Mouse (Mus musculus) hematopoietic stem cell, adult 5-6 weeks (primary cell): Measurements from ENCODE around the gene Abca15. TPM values are rescaled to one million over a fixed set of nuclear protein-coding genes. Genes with fewer than 3 reads are reported as not detected.
"Not testable (repeated sequence)": the region's sequence is repeated elsewhere in the genome, so short reads cannot be mapped to it uniquely, and the experiment has no call there.

ENCODE experiments used
- ATAC-seq, 2 experiments: fragments of 125-278 bp in 1 of 2; replicated peaks in 1 of 2; 2 replicates each; pipeline ENCODE4 v1.8.0; 2016 to 2017; ENCODE audit warnings: inconsistent platforms in 2 of 2, mild to moderate bottlenecking in 2 of 2, moderate number of reproducible peaks in 2 of 2, low read depth in 1 of 2, moderate TSS enrichment in 1 of 2; ENCODE audit not compliant: low FRiP score in 2 of 2, poor library complexity in 2 of 2, severe bottlenecking in 2 of 2, insufficient read depth in 1 of 2, low TSS enrichment in 1 of 2
- total RNA-seq: library from RNA; stranded (forward); fragments of 172-1452, 232-1000 nt; gene quantifications from 2 replicates; pipeline ENCODE4 v1.2.3, GENCODE M21; 2017

Gene Abca15
- total RNA-seq: not detected in 2 replicates

DNA sequence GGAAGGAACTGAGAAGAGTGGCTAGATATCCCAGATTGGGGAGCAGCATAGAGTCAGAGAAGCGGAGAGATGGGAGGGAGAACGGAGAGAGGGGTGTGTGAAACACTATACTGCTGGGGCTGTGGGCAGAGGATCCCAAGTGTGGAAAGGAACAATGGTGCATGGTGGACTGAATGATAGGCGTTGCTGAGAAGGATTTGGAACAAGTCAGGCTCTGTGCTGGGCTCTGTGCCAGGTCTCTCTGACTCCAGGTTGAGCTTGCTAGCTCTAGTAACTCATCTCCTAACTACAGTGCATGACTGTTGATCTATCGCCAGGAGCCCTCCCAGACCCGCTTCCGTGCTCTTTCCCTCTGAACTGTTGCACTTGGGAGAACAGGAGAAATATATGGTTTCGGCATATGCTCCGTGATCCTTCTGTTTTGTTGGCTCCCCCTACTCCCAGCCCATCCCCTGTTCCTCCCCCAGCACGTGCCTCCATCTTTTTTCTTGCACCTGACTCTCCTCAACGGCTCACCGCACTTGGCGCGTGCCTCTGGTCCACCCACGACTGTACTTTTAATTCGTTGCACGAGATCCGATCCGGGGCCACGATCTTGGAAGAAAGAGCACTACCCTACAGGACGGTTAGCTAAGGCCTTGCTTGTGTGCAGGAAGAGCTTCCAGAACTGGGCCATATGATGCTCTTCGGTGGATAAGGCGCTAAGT is at the start of gene Abca15:
TSS of gene Abca15 (plus strand) at position 584 of the 707 bp plus-strand sequence.
- ATAC-seq: no peak

DNA sequence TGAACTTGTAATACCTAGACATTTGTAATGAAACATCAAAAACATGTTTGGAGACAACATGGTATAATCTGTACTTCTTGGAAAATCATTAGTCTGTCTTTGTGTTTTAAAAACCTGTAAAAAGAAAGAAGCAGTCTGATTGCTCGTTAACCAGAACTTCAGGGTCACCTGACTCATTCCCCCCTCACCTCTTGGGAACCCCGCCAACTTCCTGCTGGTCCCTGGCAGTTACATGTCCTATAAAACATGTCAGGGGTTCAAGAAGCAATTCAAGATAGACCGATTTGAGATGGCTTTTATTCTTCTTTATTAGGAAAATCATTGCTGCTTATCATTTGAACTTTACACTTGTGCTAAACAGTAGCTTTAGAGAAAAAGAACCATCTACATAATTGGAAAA is 43.2 kb upstream of the Abca15 start:
- ATAC-seq: no peak

DNA sequence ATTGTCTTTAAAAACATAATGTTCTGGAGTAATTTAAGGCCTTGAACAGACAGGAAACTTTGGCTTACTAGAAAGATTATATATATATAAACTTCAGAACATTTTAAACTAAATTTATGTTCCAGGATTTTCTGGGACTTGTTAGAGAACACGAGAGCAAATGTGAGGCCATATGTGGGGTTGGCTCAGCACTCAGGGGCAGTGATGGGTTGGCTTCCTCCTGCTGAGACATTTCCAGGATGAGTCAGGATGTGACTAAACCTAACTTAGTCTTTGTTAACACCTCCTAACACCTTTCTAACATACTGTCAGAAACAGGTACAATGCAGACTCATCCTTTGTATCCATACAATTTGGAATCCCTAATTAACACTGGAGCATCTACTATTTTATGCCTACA is 12.4 kb upstream of the Abca15 start:
- ATAC-seq: no peak

DNA sequence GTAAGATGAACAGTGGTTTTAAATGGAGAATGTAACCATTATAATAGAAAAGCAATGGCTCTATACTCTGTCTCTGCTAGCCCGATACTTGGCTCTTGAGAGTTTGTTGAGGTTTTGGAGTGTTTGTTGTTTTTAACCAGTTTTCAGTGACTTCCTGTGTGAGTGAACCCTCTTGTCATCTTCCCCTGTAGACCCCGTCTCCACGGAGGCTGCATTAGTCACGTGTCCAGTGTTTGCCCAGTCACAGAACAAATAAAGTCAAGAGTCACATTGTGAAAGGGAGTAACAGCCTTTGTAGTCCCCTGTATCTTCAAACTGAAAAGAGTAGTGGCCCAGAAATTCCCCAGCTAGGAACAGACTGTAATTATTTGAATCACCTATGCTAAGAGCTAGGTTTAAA is 5.5 kb upstream of the Abca15 start:
- no peak for ATAC-seq

DNA sequence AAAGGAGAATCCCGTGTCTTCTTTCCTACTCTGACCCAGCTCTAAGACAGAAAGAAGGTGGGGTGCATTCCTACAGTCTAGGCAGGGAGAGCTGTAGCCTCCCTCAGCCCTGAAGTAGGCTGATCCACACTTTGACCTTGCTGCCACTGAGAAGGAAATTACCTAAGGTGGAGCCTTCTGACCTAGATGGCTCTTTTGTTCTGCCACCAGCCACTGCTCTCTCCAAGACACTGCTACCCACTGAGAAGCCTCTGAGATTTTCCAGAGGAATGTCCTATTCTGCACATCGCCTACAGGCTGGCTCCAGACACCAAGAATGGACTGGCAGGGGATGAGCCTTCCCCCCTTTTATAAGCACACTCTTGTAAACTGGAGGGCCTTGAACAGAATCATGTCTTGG is 2.6 kb upstream of the Abca15 start:
- not testable (repeated sequence) for ATAC-seq

DNA sequence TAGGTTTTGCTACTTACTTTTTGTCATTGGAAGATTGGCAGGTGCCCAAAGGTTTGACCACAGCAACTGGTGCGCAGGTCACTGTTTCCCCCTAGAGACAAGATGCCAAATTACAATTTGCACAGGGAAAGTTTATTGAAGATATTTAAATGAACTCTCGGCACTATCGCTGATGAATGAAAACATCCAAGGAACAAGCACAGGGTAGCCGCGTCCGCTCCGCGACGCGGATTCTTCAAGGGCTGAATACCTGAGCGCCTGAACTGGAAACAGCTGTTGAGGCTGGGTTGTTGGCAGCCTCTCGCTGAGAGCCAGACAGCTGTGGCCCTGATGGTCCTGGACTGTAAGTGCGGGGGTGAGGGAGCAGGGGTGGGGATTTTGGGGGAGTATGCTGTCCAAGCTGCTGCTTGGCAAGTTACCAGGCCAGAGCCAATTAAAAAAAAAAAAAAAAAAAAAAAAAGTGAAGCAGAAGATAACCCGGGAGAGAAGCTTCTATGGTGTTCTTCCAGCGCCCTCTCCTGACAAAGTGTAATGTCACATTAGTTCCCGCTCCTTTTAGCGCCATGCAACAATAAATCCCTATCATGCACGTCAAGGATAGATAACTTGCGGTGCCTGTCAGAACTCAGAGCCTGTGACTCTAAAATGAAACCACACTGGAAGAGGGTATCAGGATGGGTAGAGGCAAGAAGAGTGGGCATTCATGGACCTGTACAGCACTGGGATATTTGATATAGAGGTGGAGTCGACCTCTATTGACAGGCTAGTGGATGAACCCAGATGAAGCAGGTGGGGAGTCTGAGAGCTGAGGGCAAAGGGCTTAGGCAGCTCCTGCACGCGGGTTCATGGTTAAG is 1.0 kb upstream of the Abca15 start:
- no peak for ATAC-seq

DNA sequence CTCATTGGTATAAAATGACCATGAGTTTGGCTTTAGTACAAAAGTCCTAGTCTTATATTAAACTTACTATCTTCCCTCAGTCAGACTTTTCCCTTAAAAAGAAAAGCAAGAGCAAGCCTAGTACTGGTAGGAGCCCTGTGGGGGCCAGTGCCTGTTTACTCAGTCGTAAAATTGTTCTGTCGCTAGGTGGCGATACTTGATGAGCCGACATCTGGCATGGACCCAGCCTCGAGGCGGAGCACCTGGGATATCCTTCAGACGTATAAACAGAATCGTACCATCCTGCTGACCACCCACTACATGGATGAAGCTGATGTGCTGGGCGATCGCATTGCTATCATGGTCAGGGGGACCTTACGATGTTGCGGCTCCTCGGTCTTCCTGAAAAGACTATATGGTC is 32.7 kb downstream of the Abca15 start:
- ATAC-seq: no peak

DNA sequence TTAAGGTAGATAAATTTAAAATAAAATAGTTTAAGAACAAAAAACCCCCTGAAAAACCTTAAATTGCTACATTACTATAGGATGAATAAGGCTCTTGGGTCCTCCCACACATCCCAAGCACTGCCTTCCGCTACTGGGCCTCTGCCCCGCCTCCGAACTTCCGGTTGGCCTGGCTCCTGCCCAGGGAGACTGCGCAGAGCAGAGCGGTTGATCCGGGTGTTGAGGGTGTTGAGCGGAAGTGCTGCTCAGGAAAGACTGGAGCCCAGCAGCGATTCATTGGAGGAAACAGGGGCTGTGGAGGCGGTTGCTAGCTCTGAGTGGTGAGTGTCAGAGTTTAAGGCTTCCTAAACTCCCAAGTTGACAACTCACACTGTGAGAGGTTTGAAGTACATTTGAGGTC is 81.0 kb downstream of the Abca15 start, which contains the start of gene Abca16:
TSS of gene Abca16 (plus strand) at position 201 of the 400 bp plus-strand sequence.
- no peak for ATAC-seq

DNA sequence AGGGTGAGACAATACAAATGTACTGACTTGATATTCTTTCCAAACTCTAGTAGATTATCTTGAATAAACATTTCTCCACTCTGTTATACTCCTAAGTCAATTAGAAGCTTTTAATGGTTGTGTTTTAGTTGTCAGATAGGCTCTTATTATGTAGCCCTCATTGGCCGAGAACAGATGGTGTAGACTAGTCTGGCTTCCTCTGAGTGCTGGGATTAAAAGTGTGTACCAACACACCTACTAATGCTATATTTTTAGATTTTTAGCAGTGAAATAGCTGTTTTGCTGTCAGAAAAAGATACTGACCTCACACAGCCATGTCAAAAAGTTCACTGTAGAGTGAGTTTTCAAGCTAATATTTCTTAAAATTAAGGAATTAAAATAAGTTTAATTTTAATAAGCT is 83.9 kb downstream of the Abca15 start:
- no peak for ATAC-seq

DNA sequence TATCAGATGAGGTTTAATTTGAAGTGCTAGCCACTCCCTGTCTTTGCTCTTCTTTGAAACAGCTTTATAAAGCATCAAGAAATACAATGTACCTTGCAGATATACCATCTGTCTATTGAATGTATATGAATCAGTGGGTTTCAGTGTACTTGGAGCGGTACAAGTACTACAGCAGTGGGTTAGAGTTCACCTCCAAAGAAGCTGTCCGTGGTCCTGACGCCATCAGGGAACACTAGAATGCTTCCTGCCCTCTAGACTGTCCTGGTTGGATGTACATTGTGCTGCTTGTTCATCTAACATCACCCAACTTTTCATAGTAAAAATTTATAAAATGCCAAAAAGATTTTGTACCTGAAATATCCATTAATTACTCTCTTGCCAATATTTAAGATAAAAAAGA is 98.2 kb downstream of the Abca15 start:
- ATAC-seq: no peak

DNA sequence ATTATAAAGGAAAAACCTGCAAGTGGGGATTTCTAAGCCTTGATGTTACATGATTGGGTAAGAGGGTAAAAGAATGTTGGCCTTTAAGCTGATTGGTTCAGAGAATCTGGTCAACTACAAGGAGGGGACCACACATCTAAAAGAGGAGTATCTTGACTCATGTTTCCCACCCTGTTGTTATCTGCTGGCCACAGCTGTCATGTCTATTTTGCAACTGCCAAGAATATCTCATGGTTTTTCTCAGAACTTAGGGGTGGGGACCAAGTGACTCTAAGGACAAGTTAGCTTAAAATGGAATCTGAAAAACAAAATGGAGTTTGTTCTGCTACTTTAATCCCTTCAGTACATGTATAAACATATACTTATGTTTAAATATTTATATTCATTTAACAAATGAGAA is 103.0 kb downstream of the Abca15 start:
- ATAC-seq: no peak

Other genes with a start within 250 kb of the Abca15 start
- gene Dnah3, start 233.4 kb upstream of the Abca15 start, total RNA-seq: not detected in 2 replicates
- 12.1 and 256 TPM in 2 replicates for gene Tmem159, start 226.3 kb upstream of the Abca15 start, total RNA-seq
- gene Zp2, start 183.4 kb upstream of the Abca15 start, total RNA-seq: not detected in 2 replicates
- gene Anks4b, start 154.8 kb upstream of the Abca15 start, total RNA-seq: not detected in 2 replicates
- gene Crym, start 126.6 kb upstream of the Abca15 start, total RNA-seq: not detected in 2 replicates
- not detected in 2 replicates for gene Abca14, start 124.7 kb upstream of the Abca15 start, total RNA-seq
- not detected in 2 replicates for gene Abca16, start 81.0 kb downstream of the Abca15 start, total RNA-seq